Mouse (Mus musculus): ENCODE results near the gene 1700023F06Rik.

GRCm38 (mm10) chr11:103176510-103176909 is 31.8 kb downstream of the 1700023F06Rik start:
- TF ChIP-seq CTCF (IDR thresholded peaks at IDR 0.05; ENCODE audit: low read depth, low read length) (no peak), GATA1 (IDR thresholded peaks at IDR 0.05; ENCODE audit: borderline replicate concordance, low read length) (no peak), TAL1 (conservative IDR thresholded peaks at IDR 0.05; ENCODE audit: low read depth, low read length) (no peak), GATA2 (IDR thresholded peaks at IDR 0.05; ENCODE audit: borderline replicate concordance, low read depth, low read length) (no peak)
